ENCODE assay signal across 31 mouse cellular contexts in genomic region chr9:42278046-42278445, GRCm38 (mm10).
"Had no signal": no experiment of that assay in that cellular context is flagged by ENCODE, and none has a peak within 500 bp of the region (broad histone marks: within the 10 kb centered on the region; RNA-seq: fewer than 3 reads in every experiment).

No protein-coding gene starts in this region.

- H3K36me3 ChIP-seq: limb, embryonic 10.5 days; limb, embryonic 12.5 days; limb, embryonic 13.5 days; limb, embryonic 15.5 days; liver, embryonic 12.5 days; liver, embryonic 13.5 days; liver, embryonic 15.5 days; lung, embryonic 15.5 days; midbrain, embryonic 10.5 days; midbrain, embryonic 12.5 days; midbrain, embryonic 13.5 days; midbrain, embryonic 15.5 days; neural tube, embryonic 12.5 days had no signal

- ATAC-seq: liver, embryonic 12.5 days; lung, postnatal 0 days; midbrain, embryonic 13.5 days; midbrain, embryonic 15.5 days; midbrain, embryonic 16.5 days had no signal

- H3K4me3 ChIP-seq: limb, embryonic 10.5 days; limb, embryonic 12.5 days; limb, embryonic 13.5 days; limb, embryonic 15.5 days; liver, embryonic 12.5 days; liver, embryonic 13.5 days; liver, embryonic 15.5 days; lung, embryonic 15.5 days; megakaryocyte, embryonic 14.5 days; midbrain, embryonic 10.5 days; midbrain, embryonic 12.5 days; midbrain, embryonic 13.5 days; midbrain, embryonic 15.5 days; myocyte; neural tube, embryonic 12.5 days had no signal

- H3K4me2 ChIP-seq: limb, embryonic 12.5 days; limb, embryonic 13.5 days; limb, embryonic 15.5 days; liver, embryonic 11.5 days; liver, embryonic 12.5 days; liver, embryonic 13.5 days; liver, embryonic 15.5 days; lung, embryonic 14.5 days; lung, embryonic 15.5 days; midbrain, embryonic 11.5 days; midbrain, embryonic 12.5 days; midbrain, embryonic 13.5 days; midbrain, embryonic 15.5 days; neural tube, embryonic 12.5 days had no signal

- H3K27me3 ChIP-seq: limb, embryonic 12.5 days; limb, embryonic 13.5 days; limb, embryonic 15.5 days; liver, embryonic 12.5 days; liver, embryonic 13.5 days; liver, embryonic 15.5 days; lung, embryonic 15.5 days; midbrain, embryonic 12.5 days; midbrain, embryonic 13.5 days; midbrain, embryonic 15.5 days; neural tube, embryonic 12.5 days had no signal

- H3K27ac ChIP-seq: limb, embryonic 10.5 days; limb, embryonic 12.5 days; limb, embryonic 13.5 days; limb, embryonic 15.5 days; liver, embryonic 12.5 days; liver, embryonic 13.5 days; liver, embryonic 14.5 days; liver, embryonic 15.5 days; lung, embryonic 15.5 days; macrophage; midbrain, embryonic 10.5 days; midbrain, embryonic 12.5 days; midbrain, embryonic 13.5 days; midbrain, embryonic 15.5 days; neural tube, embryonic 12.5 days had no signal

- H3K9ac ChIP-seq: limb, embryonic 12.5 days; limb, embryonic 13.5 days; limb, embryonic 15.5 days; liver, embryonic 12.5 days; liver, embryonic 13.5 days; liver, embryonic 14.5 days; liver, embryonic 15.5 days; lung, embryonic 14.5 days; lung, embryonic 15.5 days; midbrain, embryonic 12.5 days; midbrain, embryonic 13.5 days; midbrain, embryonic 15.5 days; neural tube, embryonic 12.5 days had no signal

- DNase-seq: left cerebral cortex, postnatal 4 days; liver; liver, embryonic 13.5 days; lung, adult 18-20 months; lung, adult 2 months; lung, embryonic 14.5 days; lung, postnatal 10 days; lung, postnatal 14 days; lung, postnatal 36 days; lung, postnatal 4 days; midbrain, embryonic 14.5 days had no signal

- H3K4me1 ChIP-seq: limb, embryonic 10.5 days; limb, embryonic 12.5 days; limb, embryonic 13.5 days; limb, embryonic 15.5 days; liver, embryonic 13.5 days; lung, embryonic 15.5 days; megakaryocyte, embryonic 14.5 days; midbrain, embryonic 10.5 days; midbrain, embryonic 12.5 days; midbrain, embryonic 13.5 days; midbrain, embryonic 15.5 days; neural tube, embryonic 12.5 days had no signal

- H3K9me3 ChIP-seq: limb, embryonic 10.5 days; limb, embryonic 12.5 days; limb, embryonic 13.5 days; limb, embryonic 15.5 days; liver, embryonic 12.5 days; liver, embryonic 13.5 days; liver, embryonic 15.5 days; lung, embryonic 15.5 days; midbrain, embryonic 10.5 days; midbrain, embryonic 12.5 days; midbrain, embryonic 13.5 days; midbrain, embryonic 15.5 days; neural tube, embryonic 12.5 days had no signal
